Mouse (Mus musculus) cerebellum, adult 9-11 months (tissue): ENCODE results near the gene Irx2.

Source experiments
- DNase-seq: peaks from one replicate; pipeline ENCODE4 v3.0.0; 2022

The Irx2 gene

GRCm38 (mm10) chr13:72637536-72637935, 8.9 kb downstream of the Irx2 start:
- no peak for DNase-seq

- no peak for DNase-seq
Observed at GRCm38 (mm10) chr13:72638401-72639130, 9.9 kb downstream of the Irx2 start.

GRCm38 (mm10) chr13:72639441-72640130, 11.0 kb downstream of the Irx2 start:
- DNase-seq, result peak; percentile 4

- DNase-seq, result peak; percentile 23
Observed at GRCm38 (mm10) chr13:72640131-72640521, 11.5 kb downstream of the Irx2 start.

GRCm38 (mm10) chr13:72656447-72656846, 27.8 kb downstream of the Irx2 start:
- no peak for DNase-seq

- DNase-seq, result no peak
Observed at GRCm38 (mm10) chr13:72675826-72676225, 47.2 kb downstream of the Irx2 start.
